Mouse (Mus musculus) MEL (cell line): ENCODE results near the gene Ntsr2. TPM values are rescaled to one million over a fixed set of nuclear protein-coding genes. Genes with fewer than 3 reads are reported as not detected.

Source experiments
- DNase-seq: peaks from one replicate; pipeline ENCODE4 v3.0.0; 2011; ENCODE audit warnings: low read depth, low spot score
- H3K27ac ChIP-seq: 2 replicates; pipeline ENCODE4 v1.5.1; 2012; ENCODE audit warnings: low read depth, mild to moderate bottlenecking, control low read depth, low read length, moderate library complexity; ENCODE audit not compliant: control insufficient read depth
- H3K27me3 ChIP-seq, 2 experiments: fragments of 150-350 bp in 1 of 2; sonication (generic) in 1 of 2; 2 replicates each; pipeline ENCODE4 v1.6.1; 2012; ENCODE audit warnings: low read length in 2 of 2, mild to moderate bottlenecking in 2 of 2, improper control_type of control experiment in 1 of 2, moderate library complexity in 1 of 2; ENCODE audit not compliant: insufficient read depth in 2 of 2, control insufficient read depth in 1 of 2
- H3K36me3 ChIP-seq, 2 experiments: 2 replicates each; pipeline ENCODE4 v1.6.1; 2012 to 2014; ENCODE audit warnings: low read length in 2 of 2, improper control_type of control experiment in 1 of 2, inconsistent platforms in 1 of 2, mild to moderate bottlenecking in 1 of 2; ENCODE audit not compliant: insufficient read depth in 2 of 2, control insufficient read depth in 1 of 2
- H3K4me1 ChIP-seq, 2 experiments: fragments of 150-350 bp in 1 of 2; sonication (generic) in 1 of 2; 2 replicates each; pipeline ENCODE4 v1.6.1; 2012; ENCODE audit warnings: low read length in 2 of 2, improper control_type of control experiment in 1 of 2, mild to moderate bottlenecking in 1 of 2; ENCODE audit not compliant: insufficient read depth in 2 of 2, control insufficient read depth in 1 of 2
- H3K4me3 ChIP-seq, 2 experiments: fragments of 150-350 bp in 1 of 2; sonication (generic) in 1 of 2; 2 replicates each; pipeline ENCODE4 v1.5.1; 2012; ENCODE audit warnings: low read depth in 2 of 2, low read length in 2 of 2, mild to moderate bottlenecking in 2 of 2, moderate library complexity in 2 of 2, control low read depth in 1 of 2, improper control_type of control experiment in 1 of 2; ENCODE audit not compliant: control insufficient read depth in 1 of 2, insufficient read depth in 1 of 2
- H3K79me2 ChIP-seq: 2 replicates; pipeline ENCODE4 v1.6.1; 2012; ENCODE audit warnings: mild to moderate bottlenecking, low read length, moderate library complexity; ENCODE audit not compliant: control insufficient read depth, poor library complexity, insufficient read depth
- H3K9ac ChIP-seq: 2 replicates; pipeline ENCODE4 v1.6.1; 2012; ENCODE audit warnings: low read depth, mild to moderate bottlenecking, control low read depth, low read length, moderate library complexity; ENCODE audit not compliant: control insufficient read depth, poor library complexity, severe bottlenecking
- H3K9me3 ChIP-seq: fragments of 150-350 bp; sonication (generic); replicated peaks from 2 replicates; pipeline ENCODE4 v1.6.1; 2012; ENCODE audit warnings: mild to moderate bottlenecking, low read length, improper control_type of control experiment, moderate library complexity; ENCODE audit not compliant: insufficient read depth
- BHLHE40 ChIP-seq: IDR thresholded peaks from 2 replicates; pipeline ENCODE4 v1.6.1; 2012; ENCODE audit warnings: low read depth, mild to moderate bottlenecking, inconsistent platforms, low read length, improper control_type of control experiment, borderline replicate concordance
- CHD2 ChIP-seq: IDR thresholded peaks from 2 replicates; pipeline ENCODE4 v1.6.1; 2011; ENCODE audit warnings: low read length, improper control_type of control experiment
- E2F4 ChIP-seq: IDR thresholded peaks from 2 replicates; pipeline ENCODE4 v1.6.1; 2011; ENCODE audit warnings: low read depth, low read length, improper control_type of control experiment, borderline replicate concordance
- ELF1 ChIP-seq: IDR thresholded peaks from 2 replicates; pipeline ENCODE4 v1.6.1; 2014; ENCODE audit warnings: low read depth, mild to moderate bottlenecking, inconsistent platforms, low read length, improper control_type of control experiment, moderate library complexity
- EP300 ChIP-seq, 2 experiments: IDR thresholded peaks; 2 replicates each; pipeline ENCODE4 v1.6.1; 2011; ENCODE audit warnings: improper control_type of control experiment in 2 of 2, low read length in 2 of 2, low read depth in 1 of 2, mild to moderate bottlenecking in 1 of 2
- GABPA ChIP-seq: IDR thresholded peaks from 2 replicates; pipeline ENCODE4 v1.6.1; 2012; ENCODE audit warnings: low read depth, mild to moderate bottlenecking, inconsistent platforms, low read length, improper control_type of control experiment, moderate library complexity
- GATA1 ChIP-seq: IDR thresholded peaks from 2 replicates; pipeline ENCODE4 v1.6.1; 2011; ENCODE audit warnings: low read depth, low read length, improper control_type of control experiment
- JUND ChIP-seq: IDR thresholded peaks from 2 replicates; pipeline ENCODE4 v1.6.1; 2011; ENCODE audit warnings: low read depth, mild to moderate bottlenecking, improper control_type of control experiment, low read length
- KAT2A ChIP-seq: conservative IDR thresholded peaks from 2 replicates; pipeline ENCODE4 v1.6.1; 2012; ENCODE audit warnings: low read depth, low read length, improper control_type of control experiment, inconsistent platforms
- MAX ChIP-seq: IDR thresholded peaks from 2 replicates; pipeline ENCODE4 v1.6.1; 2011; ENCODE audit warnings: low read length, improper control_type of control experiment
- MAZ ChIP-seq: IDR thresholded peaks from 2 replicates; pipeline ENCODE4 v1.6.1; 2012; ENCODE audit warnings: low read depth, mild to moderate bottlenecking, inconsistent platforms, low read length, improper control_type of control experiment
- MEF2A ChIP-seq: IDR thresholded peaks from 2 replicates; pipeline ENCODE4 v1.6.1; 2014; ENCODE audit warnings: low read depth, mild to moderate bottlenecking, inconsistent platforms, low read length, improper control_type of control experiment; ENCODE audit not compliant: poor library complexity, insufficient replicate concordance, severe bottlenecking; ENCODE audit errors: extremely low read depth
- MXI1 ChIP-seq: IDR thresholded peaks from 2 replicates; pipeline ENCODE4 v1.6.1; 2011; ENCODE audit warnings: mild to moderate bottlenecking, low read depth, low read length, improper control_type of control experiment
- MYC ChIP-seq: IDR thresholded peaks from 2 replicates; pipeline ENCODE4 v1.6.1; 2011; ENCODE audit warnings: low read depth, mild to moderate bottlenecking, low read length, improper control_type of control experiment, moderate library complexity
- POLR2A ChIP-seq, 2 experiments: IDR thresholded peaks; 2 replicates each; pipeline ENCODE4 v1.6.1; 2011 to 2012; ENCODE audit warnings: low read length in 2 of 2, mild to moderate bottlenecking in 2 of 2, control low read depth in 1 of 2, improper control_type of control experiment in 1 of 2, low read depth in 1 of 2, moderate library complexity in 1 of 2; ENCODE audit not compliant: control insufficient read depth in 1 of 2, insufficient read depth in 1 of 2, poor library complexity in 1 of 2
- SIN3A ChIP-seq: IDR thresholded peaks from 2 replicates; pipeline ENCODE4 v1.6.1; 2012; ENCODE audit warnings: low read length, improper control_type of control experiment, inconsistent platforms
- TAL1 ChIP-seq: IDR thresholded peaks from 2 replicates; pipeline ENCODE4 v1.6.1; 2012; ENCODE audit warnings: mild to moderate bottlenecking, inconsistent platforms, low read length, moderate library complexity, mixed read lengths
- TBP ChIP-seq: IDR thresholded peaks from 2 replicates; pipeline ENCODE4 v1.8.0; 2011; ENCODE audit warnings: low read depth, low read length, improper control_type of control experiment
- TCF12 ChIP-seq: IDR thresholded peaks from 2 replicates; pipeline ENCODE4 v1.6.1; 2014; ENCODE audit warnings: low read depth, mild to moderate bottlenecking, inconsistent platforms, low read length, improper control_type of control experiment, moderate library complexity
- UBTF ChIP-seq: IDR thresholded peaks from 2 replicates; pipeline ENCODE4 v1.6.1; 2012; ENCODE audit warnings: low read depth, mild to moderate bottlenecking, inconsistent platforms, low read length, improper control_type of control experiment, moderate library complexity, borderline replicate concordance; ENCODE audit not compliant: insufficient read depth
- USF1 ChIP-seq: IDR thresholded peaks from 2 replicates; pipeline ENCODE4 v1.6.1; 2014; ENCODE audit warnings: low read depth, mild to moderate bottlenecking, inconsistent platforms, low read length, improper control_type of control experiment, moderate library complexity
- USF2 ChIP-seq, 2 experiments: IDR thresholded peaks; 2 replicates each; pipeline ENCODE4 v1.6.1; 2011 to 2012; ENCODE audit warnings: improper control_type of control experiment in 2 of 2, low read length in 2 of 2, borderline replicate concordance in 1 of 2, inconsistent platforms in 1 of 2, low read depth in 1 of 2, mild to moderate bottlenecking in 1 of 2; ENCODE audit not compliant: insufficient read depth in 1 of 2
- ZC3H11A ChIP-seq: IDR thresholded peaks from 2 replicates; pipeline ENCODE4 v1.6.1; 2012; ENCODE audit warnings: low read depth, mild to moderate bottlenecking, inconsistent platforms, low read length, improper control_type of control experiment
- ZMIZ1 ChIP-seq: IDR thresholded peaks from 2 replicates; pipeline ENCODE4 v1.6.1; 2012; ENCODE audit warnings: low read depth, mild to moderate bottlenecking, inconsistent platforms, low read length, improper control_type of control experiment, moderate library complexity
- polyA plus RNA-seq, 2 experiments: library from polyadenylated mRNA; stranded (reverse) in 1 of 2; unstranded in 1 of 2; fragments of >175 nt in 1 of 2; fragments of >200 nt in 1 of 2; gene quantifications; 2 replicates each; pipeline versions ENCODE4 v1.2.1 to v1.2.4; 2012; ENCODE audit warnings: low replicate concordance in 2 of 2, low read depth in 1 of 2; ENCODE audit not compliant: insufficient read length in 2 of 2, insufficient read depth in 1 of 2, missing spikeins in 1 of 2
- total RNA-seq: library from RNA; depleted of rRNA; stranded (reverse); fragments of 300-350 nt; gene quantifications from 2 replicates; pipeline ENCODE4 v1.2.3, GENCODE M21; 2012

Gene Ntsr2
- total and polyA plus RNA-seq, 3 experiments: not detected

GRCm38 (mm10) chr12:16661459-16661858, 8.3 kb downstream of the Ntsr2 start:
- TF ChIP-seq MXI1: no peak
- TF ChIP-seq MEF2A: no peak
- no peak for TF ChIP-seq MAX
- TF ChIP-seq JUND: no peak
- TF ChIP-seq CHD2: no peak
- no peak for TF ChIP-seq USF1
- no peak for TF ChIP-seq ZC3H11A
- TF ChIP-seq TBP: no peak
- no peak for TF ChIP-seq BHLHE40
- TF ChIP-seq UBTF: no peak
- no peak for TF ChIP-seq SIN3A
- no peak for TF ChIP-seq MAZ
- TF ChIP-seq KAT2A: no peak
- no peak for TF ChIP-seq POLR2A (IDR thresholded peaks at IDR 0.05; ENCODE audit: control insufficient read depth in 1 of 2, insufficient read depth in 1 of 2, low read depth in 1 of 2, low read length in 2 of 2, poor library complexity in 1 of 2)
- TF ChIP-seq MYC: no peak
- TF ChIP-seq TAL1: no peak
- TF ChIP-seq USF2 (IDR thresholded peaks at IDR 0.05; ENCODE audit: borderline replicate concordance in 1 of 2, insufficient read depth in 1 of 2, low read depth in 1 of 2, low read length in 2 of 2): no peak
- TF ChIP-seq GATA1: no peak
- TF ChIP-seq, all 39 proteins: peak for 0
- no peaks in the 10 kb centered on the region for H3K4me1 ChIP-seq
- H3K4me3 ChIP-seq: no peak overlapping the region
- peaks cover 2 to 7% of the 10 kb centered on the region in 2 experiments for H3K27me3 ChIP-seq
- no peaks in the 10 kb centered on the region for H3K36me3 ChIP-seq
- no peak for DNase-seq
- H3K27ac ChIP-seq: no peak overlapping the region
- H3K79me2 ChIP-seq: no peaks in the 10 kb centered on the region
- H3K9me3 ChIP-seq: no peaks in the 10 kb centered on the region
- no peak overlapping the region for H3K9ac ChIP-seq

GRCm38 (mm10) chr12:16661936-16662335, 8.8 kb downstream of the Ntsr2 start:
- no peak for DNase-seq
- Histone ChIP-seq H3K36me3 (no peaks in the 10 kb centered on the region), H3K9me3 (no peaks in the 10 kb centered on the region), H3K27me3 (peaks cover 2 to 7% of the 10 kb centered on the region in 2 experiments), H3K27ac (no peak overlapping the region), H3K79me2 (no peaks in the 10 kb centered on the region), H3K4me1 (no peaks in the 10 kb centered on the region), H3K4me3 (no peak overlapping the region), H3K9ac (no peak overlapping the region)
- no peak for TF ChIP-seq E2F4
- TF ChIP-seq GABPA: no peak
- TF ChIP-seq ELF1: no peak
- TF ChIP-seq ZMIZ1: no peak
- no peak for TF ChIP-seq TCF12
- no peak for TF ChIP-seq EP300 (IDR thresholded peaks at IDR 0.05; ENCODE audit: low read depth in 1 of 2, low read length in 2 of 2)
